Mouse (Mus musculus): ENCODE measurements around the gene Dnajc15. TPM values are rescaled to one million over a fixed set of nuclear protein-coding genes. Genes with fewer than 3 reads are reported as not detected.

Gene Dnajc15
- polyA plus RNA-seq, 1 experiment, result not detected

DNA sequence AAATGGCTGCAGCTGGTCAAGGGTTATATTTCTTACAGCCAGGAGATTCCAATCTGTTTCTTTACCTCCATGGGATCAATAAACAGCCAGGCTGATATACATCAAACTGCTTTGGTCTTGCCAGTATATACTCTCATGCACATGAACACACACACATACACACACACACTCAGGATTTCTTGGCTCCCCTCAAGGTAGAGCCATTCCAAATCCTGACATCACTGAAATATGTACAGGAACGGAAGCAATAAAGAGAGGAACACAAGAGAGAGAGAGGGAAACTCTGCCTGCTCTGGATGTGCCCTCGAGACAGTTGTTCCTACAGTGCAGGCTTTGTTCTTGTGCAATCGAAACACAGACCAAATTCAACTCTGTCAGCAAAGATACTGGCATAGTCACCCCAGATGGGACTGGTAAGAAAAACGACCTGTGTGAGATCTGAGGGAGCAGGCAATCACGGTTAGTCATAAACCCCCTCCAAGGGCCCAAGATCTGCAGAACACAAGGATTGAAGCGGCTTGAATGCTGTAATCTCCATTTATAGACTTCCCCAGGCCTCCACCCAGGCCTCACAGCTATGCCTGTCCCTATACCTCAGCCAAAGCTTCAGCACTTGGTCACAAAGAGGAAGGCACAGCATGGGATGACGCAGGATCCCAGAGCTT is 80.5 kb downstream of the Dnajc15 start:
- TF ChIP-seq POLR2A (IDR thresholded peaks at IDR 0.05; ENCODE audit: insufficient read depth, low read depth, low read length) (no peak), CTCF (IDR thresholded peaks at IDR 0.05; ENCODE audit: insufficient read depth, low read depth, low read length) (no peak)
- WGBS, result 82% methylated on average over 7 of the region's 7 CpGs
- H3K27ac ChIP-seq (ENCODE audit: insufficient read depth, low read depth, low read length), result no peak overlapping the region
- H3K4me3 ChIP-seq (ENCODE audit: insufficient read depth, low read depth, low read length), result no peak overlapping the region
- no peaks in the 10 kb centered on the region for H3K4me1 ChIP-seq (ENCODE audit: control insufficient read depth, insufficient read depth, low read length)

DNA sequence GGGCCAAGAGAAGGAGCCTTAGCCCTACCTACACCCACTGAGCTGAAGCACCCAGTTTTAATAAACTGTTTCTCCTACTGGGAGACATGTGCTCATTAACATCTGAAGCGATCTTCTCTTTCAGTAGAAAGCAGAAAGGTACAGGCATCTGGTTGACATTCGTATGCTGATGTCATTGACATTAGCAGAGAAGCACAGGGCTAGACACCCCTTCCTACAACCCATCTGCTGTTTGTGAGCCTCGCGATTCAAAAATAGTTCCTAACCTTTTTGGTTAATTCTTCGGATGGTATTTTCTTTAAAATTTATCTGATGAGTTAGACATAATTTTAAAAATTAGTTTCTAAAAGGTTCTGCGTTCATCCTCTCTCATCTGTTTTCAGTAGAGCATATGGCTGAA is 81.9 kb downstream of the Dnajc15 start:
- no peaks in the 10 kb centered on the region for H3K4me1 ChIP-seq (ENCODE audit: control insufficient read depth, insufficient read depth, low read length)
- H3K27ac ChIP-seq (ENCODE audit: insufficient read depth, low read depth, low read length), result no peak overlapping the region
- WGBS, result 97% methylated on average over 6 of the region's 6 CpGs
- H3K4me3 ChIP-seq (ENCODE audit: insufficient read depth, low read depth, low read length), result no peak overlapping the region
- TF ChIP-seq CTCF (IDR thresholded peaks at IDR 0.05; ENCODE audit: insufficient read depth, low read depth, low read length) (no peak), POLR2A (IDR thresholded peaks at IDR 0.05; ENCODE audit: insufficient read depth, low read depth, low read length) (no peak)

DNA sequence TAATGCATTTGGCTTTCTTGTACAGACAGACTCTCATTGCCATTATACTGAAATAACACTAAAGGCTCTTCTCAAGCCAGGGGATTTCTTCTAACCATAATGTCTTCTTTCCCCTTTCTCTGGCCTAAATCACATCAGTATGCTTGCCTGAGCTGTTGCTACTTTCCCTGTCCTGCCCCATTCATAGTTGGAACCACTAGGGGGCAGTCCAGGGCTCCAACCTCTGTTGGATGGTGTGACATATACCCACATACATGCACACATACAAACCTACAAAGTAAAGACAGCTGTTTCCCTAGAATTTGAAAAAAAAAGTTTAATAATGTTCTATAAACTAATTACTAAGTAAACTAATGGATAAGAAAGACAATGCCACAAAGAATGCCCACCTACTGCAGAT is 91.7 kb downstream of the Dnajc15 start:
- Histone ChIP-seq H3K4me1 (ENCODE audit: control insufficient read depth, insufficient read depth, low read length) (no peaks in the 10 kb centered on the region), H3K4me3 (ENCODE audit: insufficient read depth, low read depth, low read length) (no peak overlapping the region), H3K27ac (ENCODE audit: insufficient read depth, low read depth, low read length) (no peak overlapping the region)
- no peak for TF ChIP-seq CTCF (IDR thresholded peaks at IDR 0.05; ENCODE audit: insufficient read depth, low read depth, low read length)
- no peak for TF ChIP-seq POLR2A (IDR thresholded peaks at IDR 0.05; ENCODE audit: insufficient read depth, low read depth, low read length)

DNA sequence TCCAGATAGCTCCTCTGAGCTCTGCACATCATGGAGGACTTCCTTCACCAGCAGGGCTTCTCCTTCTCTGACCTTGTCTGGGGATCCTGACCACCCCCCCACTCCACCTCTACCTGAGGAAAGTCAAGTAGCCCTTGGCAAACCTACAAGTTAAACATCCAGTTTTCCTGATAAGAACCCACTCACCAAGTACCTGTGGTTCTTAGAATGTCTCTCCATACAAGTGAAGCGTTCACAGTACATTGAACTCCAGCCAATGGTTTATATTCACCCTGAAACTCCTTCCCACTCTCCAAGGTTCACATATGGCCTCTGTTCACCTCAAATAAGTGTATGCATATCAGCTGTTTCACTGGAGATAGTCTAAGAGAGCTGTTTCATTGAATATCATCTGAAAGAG is 97.6 kb downstream of the Dnajc15 start:
- no peak for TF ChIP-seq POLR2A (IDR thresholded peaks at IDR 0.05; ENCODE audit: insufficient read depth, low read depth, low read length)
- TF ChIP-seq CTCF (IDR thresholded peaks at IDR 0.05; ENCODE audit: insufficient read depth, low read depth, low read length), result no peak
- H3K4me3 ChIP-seq (ENCODE audit: insufficient read depth, low read depth, low read length), result no peak overlapping the region
- H3K27ac ChIP-seq (ENCODE audit: insufficient read depth, low read depth, low read length), result no peak overlapping the region
- no peaks in the 10 kb centered on the region for H3K4me1 ChIP-seq (ENCODE audit: control insufficient read depth, insufficient read depth, low read length)
- whole genome bisulfite sequencing, result 97% methylated on average over 1 of the region's 1 CpGs

DNA sequence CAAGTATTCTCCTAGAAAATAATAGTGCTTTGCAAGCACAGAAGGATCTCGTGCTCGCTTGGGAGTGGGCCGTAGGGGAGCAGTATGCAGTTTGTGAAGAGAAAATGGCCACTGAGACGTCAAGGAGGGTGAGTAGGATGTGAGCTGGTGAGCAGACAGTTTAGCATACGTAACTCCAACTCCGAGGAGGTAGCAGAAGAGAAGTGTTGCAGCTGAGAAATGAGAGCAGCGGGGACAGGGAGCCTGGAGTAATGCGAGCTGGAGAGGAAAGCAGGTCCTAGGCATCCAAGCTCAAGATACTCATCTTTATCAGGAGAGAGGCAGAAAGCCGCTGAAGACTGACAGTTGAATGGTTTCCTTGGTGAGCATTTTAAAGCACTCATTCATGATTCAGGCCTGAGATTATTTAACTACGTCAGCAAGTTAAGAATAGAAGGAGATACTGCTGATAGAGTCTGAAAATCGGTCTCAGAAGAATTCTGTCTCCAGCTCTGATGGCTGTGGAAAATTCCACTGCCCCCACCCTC is 98.9 kb downstream of the Dnajc15 start:
- no peak overlapping the region for H3K27ac ChIP-seq (ENCODE audit: insufficient read depth, low read depth, low read length)
- H3K4me1 ChIP-seq (ENCODE audit: control insufficient read depth, insufficient read depth, low read length), result no peaks in the 10 kb centered on the region
- TF ChIP-seq POLR2A (IDR thresholded peaks at IDR 0.05; ENCODE audit: insufficient read depth, low read depth, low read length) (no peak), CTCF (IDR thresholded peaks at IDR 0.05; ENCODE audit: insufficient read depth, low read depth, low read length) (no peak)
- WGBS, result 80% methylated on average over 11 of the region's 11 CpGs
- H3K4me3 ChIP-seq (ENCODE audit: insufficient read depth, low read depth, low read length), result no peak overlapping the region

DNA sequence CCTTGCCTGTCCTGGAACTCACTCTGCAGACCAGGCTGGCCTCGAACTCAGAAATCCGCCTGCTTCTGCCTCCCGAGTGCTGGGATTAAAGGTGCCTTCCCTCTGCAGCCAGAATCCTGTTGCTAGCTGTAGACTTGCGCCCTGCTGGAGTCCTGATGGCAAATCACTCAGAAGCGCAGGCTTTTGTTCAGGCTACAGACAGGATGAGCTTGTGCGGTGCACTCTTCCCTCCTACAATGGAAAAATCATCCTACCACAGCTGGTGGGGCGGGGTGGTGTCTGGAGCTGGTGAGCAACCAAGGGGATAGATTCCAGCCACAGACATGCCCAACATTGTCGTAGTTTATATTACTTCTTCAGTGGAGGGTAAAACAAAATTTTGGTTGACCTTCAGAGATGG is 101.6 kb downstream of the Dnajc15 start:
- Histone ChIP-seq H3K27ac (ENCODE audit: insufficient read depth, low read depth, low read length) (no peak overlapping the region), H3K4me3 (ENCODE audit: insufficient read depth, low read depth, low read length) (no peak overlapping the region), H3K4me1 (ENCODE audit: control insufficient read depth, insufficient read depth, low read length) (no peaks in the 10 kb centered on the region)
- no peak for TF ChIP-seq POLR2A (IDR thresholded peaks at IDR 0.05; ENCODE audit: insufficient read depth, low read depth, low read length)
- no peak for TF ChIP-seq CTCF (IDR thresholded peaks at IDR 0.05; ENCODE audit: insufficient read depth, low read depth, low read length)
- WGBS, result 84% methylated on average over 8 of the region's 8 CpGs

DNA sequence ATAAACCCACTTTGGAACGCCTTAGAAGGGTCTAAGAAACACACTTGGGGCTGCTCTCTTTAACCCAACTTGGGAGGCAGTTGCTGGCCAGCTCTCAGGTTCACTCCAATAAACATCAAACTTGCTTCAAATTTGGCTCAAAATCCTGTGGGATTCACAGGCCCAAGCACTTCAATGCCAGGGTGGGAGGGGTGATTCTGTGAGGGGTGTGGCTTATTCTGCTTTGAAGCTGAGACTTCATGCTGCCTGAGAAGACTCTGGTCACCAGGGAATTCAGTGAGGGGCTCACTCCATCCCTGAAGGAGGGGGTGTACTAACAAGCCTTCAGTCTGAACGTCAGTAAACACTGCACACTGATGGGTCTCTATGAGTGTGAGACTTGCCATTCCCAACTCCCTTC is 103.3 kb downstream of the Dnajc15 start:
- Histone ChIP-seq H3K27ac (ENCODE audit: insufficient read depth, low read depth, low read length) (no peak overlapping the region), H3K4me1 (ENCODE audit: control insufficient read depth, insufficient read depth, low read length) (no peaks in the 10 kb centered on the region), H3K4me3 (ENCODE audit: insufficient read depth, low read depth, low read length) (no peak overlapping the region)
- WGBS, result 71% methylated on average over 2 of the region's 2 CpGs
- TF ChIP-seq CTCF (IDR thresholded peaks at IDR 0.05; ENCODE audit: insufficient read depth, low read depth, low read length) (no peak), POLR2A (IDR thresholded peaks at IDR 0.05; ENCODE audit: insufficient read depth, low read depth, low read length) (no peak)

Other genes with a start within 250 kb of the Dnajc15 start
- not detected in 2 replicates for gene Epsti1, start 29.1 kb upstream of the Dnajc15 start, polyA plus RNA-seq (2012; ENCODE audit: insufficient read depth, insufficient read length, low replicate concordance, missing spikeins)
- gene Fam216b, start 213.9 kb upstream of the Dnajc15 start, polyA plus RNA-seq (2012; ENCODE audit: insufficient read depth, insufficient read length, low replicate concordance, missing spikeins), result not detected in 2 replicates

Data from olfactory bulb, adult 2 months (tissue).